Comparison of ENCODE assay signal across 11 mouse cellular contexts in the genomic region with DNA sequence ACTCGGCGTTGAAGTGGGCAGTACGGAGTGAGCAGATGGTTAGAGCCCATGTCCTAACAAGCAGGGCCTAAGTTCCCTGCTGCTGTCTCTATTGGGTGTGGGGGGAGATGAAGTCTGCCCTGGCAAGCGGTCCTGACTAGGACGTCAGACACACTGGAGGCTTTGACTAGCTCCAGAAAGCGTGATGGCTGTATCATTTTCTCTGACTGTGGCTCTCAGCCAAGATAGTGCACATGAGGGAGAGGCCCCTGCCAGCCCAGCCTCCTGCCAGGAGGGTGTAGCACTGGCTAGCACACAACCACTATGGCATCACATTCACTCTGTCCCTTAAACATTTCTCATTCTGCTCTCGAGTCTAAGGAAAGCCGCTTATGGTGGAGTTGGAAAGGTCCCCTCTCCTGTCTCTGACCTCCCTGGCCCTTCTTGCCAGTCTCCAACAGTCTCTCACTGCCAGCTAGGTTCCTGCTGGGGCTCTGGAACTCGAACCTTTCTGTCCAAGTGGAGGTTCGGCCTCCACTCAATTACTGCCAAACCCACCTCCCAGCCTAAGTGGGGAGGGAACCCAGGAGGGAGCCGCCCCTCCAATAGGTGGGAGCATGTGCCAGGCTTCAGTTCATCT. TPM values are rescaled to one million over a fixed set of nuclear protein-coding genes. Genes with fewer than 3 reads are reported as not detected.
DNase-seq lines count a peak whose midpoint lies in the region; ATAC-seq lines count a peak whose summit lies in the region.
"Had no signal": no experiment of that assay in that cellular context is flagged by ENCODE, and none has a peak within 500 bp of the region (broad histone marks: within the 10 kb centered on the region; RNA-seq: fewer than 3 reads in every experiment).

No protein-coding gene starts in this region.

- DNase-seq in cerebellum, postnatal 36 days: no peak
- DNase-seq in limb, embryonic 10.5 days (ENCODE audit: low spot score): no peak
- DNase-seq in layer of hippocampus, adult 8-10 months (ENCODE audit: low spot score in 2 of 2): peak; percentile 49 to 54
- no peak for DNase-seq in ovary, postnatal 36 days (ENCODE audit: low spot score)
- DNase-seq: liver had no signal

- no peaks in the 10 kb centered on the region for H3K36me3 ChIP-seq in limb, embryonic 12.5 days
- H3K36me3 ChIP-seq in limb, embryonic 10.5 days: no peaks in the 10 kb centered on the region
- no peaks in the 10 kb centered on the region for H3K36me3 ChIP-seq in forebrain, embryonic 12.5 days (replicated peaks)

- H3K27me3 ChIP-seq in limb, embryonic 12.5 days: 0 out of 2 replicates have a peak, but pooled peaks cover 5% of the 10 kb centered on the region
- no peaks in the 10 kb centered on the region for H3K27me3 ChIP-seq in limb, embryonic 10.5 days (ENCODE audit: low read depth, poor library complexity, severe bottlenecking)
- H3K27me3 ChIP-seq in forebrain, embryonic 12.5 days: no peaks in the 10 kb centered on the region

- 79% methylated on average over 11 of the region's 11 CpGs for WGBS in limb, embryonic 12.5 days
- WGBS in limb, embryonic 10.5 days: 86% methylated on average over 11 of the region's 11 CpGs
- 80% methylated on average over 11 of the region's 11 CpGs for WGBS in forebrain, embryonic 12.5 days

- no peaks in the 10 kb centered on the region; the same call in 1 of the 2 replicates for H3K4me1 ChIP-seq in limb, embryonic 12.5 days (replicated peaks)
- H3K4me1 ChIP-seq in limb, embryonic 10.5 days: peaks cover 10% of the 10 kb centered on the region
- H3K4me1 ChIP-seq in forebrain, embryonic 12.5 days: peaks cover 16% of the 10 kb centered on the region

- no peaks in the 10 kb centered on the region for H3K9me3 ChIP-seq in limb, embryonic 12.5 days
- no peaks in the 10 kb centered on the region for H3K9me3 ChIP-seq in limb, embryonic 10.5 days (replicated peaks)
- H3K9me3 ChIP-seq in forebrain, embryonic 12.5 days: no peaks in the 10 kb centered on the region

- no peak overlapping the region for H3K9ac ChIP-seq in limb, embryonic 12.5 days (replicated peaks)
- no peak overlapping the region for H3K9ac ChIP-seq in forebrain, embryonic 12.5 days

- H3K4me3 ChIP-seq in limb, embryonic 12.5 days (replicated peaks): no peak overlapping the region
- H3K4me3 ChIP-seq in limb, embryonic 10.5 days: no peak overlapping the region
- no peak overlapping the region for H3K4me3 ChIP-seq in forebrain, embryonic 12.5 days (replicated peaks)

- H3K4me2 ChIP-seq in limb, embryonic 12.5 days: no peak overlapping the region
- no peak overlapping the region for H3K4me2 ChIP-seq in forebrain, embryonic 12.5 days

- no peak overlapping the region for H3K27ac ChIP-seq in limb, embryonic 12.5 days
- H3K27ac ChIP-seq in limb, embryonic 10.5 days: no peak overlapping the region
- H3K27ac ChIP-seq in forebrain, embryonic 12.5 days: 0 out of 2 replicates have a peak overlapping the region, but pooled peaks have one; percentile 31

- peak; percentile 20; the same call in 1 of the 2 replicates for ATAC-seq in cerebellum, adult (ENCODE audit: insufficient number of reproducible peaks, low FRiP score, low TSS enrichment)
- 0 out of 2 replicates have a peak, but pooled peaks have one; percentile 2 for ATAC-seq in limb, embryonic 12.5 days (ENCODE audit: insufficient number of reproducible peaks, insufficient read depth, low FRiP score, low TSS enrichment, low read depth)
- no peak for ATAC-seq in forebrain, embryonic 12.5 days (ENCODE audit: low FRiP score)
- ATAC-seq in erythroid progenitor cell, adult 5-6 weeks (replicated peaks; ENCODE audit: low FRiP score, poor library complexity, severe bottlenecking): no peak

RNA-seq across cellular contexts. Expression of a gene that starts 11.9 kb away (rescaled TPM):
- polyA plus RNA-seq in limb, embryonic 12.5 days (2016; fragmentation: Nextera tagmentation; extraction: Ambion mirVana): not detected in 2 replicates
- not detected in 2 replicates for polyA plus RNA-seq in limb, embryonic 10.5 days (2016; fragmentation: Nextera tagmentation; extraction: Ambion mirVana)
- polyA plus RNA-seq in forebrain, embryonic 12.5 days (2016; fragmentation: Nextera tagmentation; extraction: Ambion mirVana): not detected in 2 replicates
- total RNA-seq in layer of hippocampus, adult 8-10 months (2022): 1 to 10 TPM in 2 of 4 experiments, under 1 TPM in 2; 0.77 to 1.9 (median 1.3) TPM
- not detected in 2 replicates for total RNA-seq in erythroid progenitor cell, adult 5-6 weeks (2015; ENCODE audit: low replicate concordance)
- total RNA-seq in erythroid progenitor cell, adult 5-6 weeks (2017; ENCODE audit: low replicate concordance): not detected in 2 replicates
- total RNA-seq: gastrocnemius, adult 8-10 months; neutrophil, adult 5-6 weeks had no signal

RNA-seq across cellular contexts. Expression of a gene that starts 32.0 kb away (rescaled TPM):
- 0.24 TPM in 2 replicates for polyA plus RNA-seq in limb, embryonic 12.5 days (2016; fragmentation: Nextera tagmentation; extraction: Ambion mirVana)
- polyA plus RNA-seq in limb, embryonic 10.5 days (2016; fragmentation: Nextera tagmentation; extraction: Ambion mirVana): 0.11 TPM in 1 of 2 replicates, not detected in the other
- polyA plus RNA-seq in forebrain, embryonic 12.5 days (2016; fragmentation: Nextera tagmentation; extraction: Ambion mirVana): 0.11 and 0.82 TPM in 2 replicates
- 10 to 100 TPM; 10.9 to 18.5 (median 12.1) TPM for total RNA-seq in layer of hippocampus, adult 8-10 months (2022)
- 0.36 TPM in 1 of 2 replicates, not detected in the other for total RNA-seq in erythroid progenitor cell, adult 5-6 weeks (2015; ENCODE audit: low replicate concordance)
- total RNA-seq in erythroid progenitor cell, adult 5-6 weeks (2017; ENCODE audit: low replicate concordance): not detected in 2 replicates
- total RNA-seq: gastrocnemius, adult 8-10 months had no signal

RNA-seq across cellular contexts. Expression of a gene that starts 41.9 kb away (rescaled TPM):
- polyA plus RNA-seq in limb, embryonic 12.5 days (2016; fragmentation: Nextera tagmentation; extraction: Ambion mirVana): 55.0 and 59.3 TPM in 2 replicates
- 46.5 and 51.5 TPM in 2 replicates for polyA plus RNA-seq in limb, embryonic 10.5 days (2016; fragmentation: Nextera tagmentation; extraction: Ambion mirVana)
- 48.4 and 52.2 TPM in 2 replicates for polyA plus RNA-seq in forebrain, embryonic 12.5 days (2016; fragmentation: Nextera tagmentation; extraction: Ambion mirVana)
- total RNA-seq in layer of hippocampus, adult 8-10 months (2022): 10 to 100 TPM; 32.5 to 38.2 (median 35.5) TPM
- 9.2 and 9.7 TPM in 2 replicates for total RNA-seq in erythroid progenitor cell, adult 5-6 weeks (2015; ENCODE audit: low replicate concordance)
- total RNA-seq in erythroid progenitor cell, adult 5-6 weeks (2017; ENCODE audit: low replicate concordance): 7.6 and 12.3 TPM in 2 replicates

RNA-seq across cellular contexts. Expression of a gene that starts 43.9 kb away (rescaled TPM):
- 294 and 305 TPM in 2 replicates for polyA plus RNA-seq in limb, embryonic 12.5 days (2016; fragmentation: Nextera tagmentation; extraction: Ambion mirVana)
- 296 and 308 TPM in 2 replicates for polyA plus RNA-seq in limb, embryonic 10.5 days (2016; fragmentation: Nextera tagmentation; extraction: Ambion mirVana)
- 266 and 279 TPM in 2 replicates for polyA plus RNA-seq in forebrain, embryonic 12.5 days (2016; fragmentation: Nextera tagmentation; extraction: Ambion mirVana)
- total RNA-seq in layer of hippocampus, adult 8-10 months (2022): 100 to 1,000 TPM in 3 of 4 experiments, 10 to 100 TPM in 1; 91.5 to 133 (median 110) TPM
- 102 and 149 TPM in 2 replicates for total RNA-seq in erythroid progenitor cell, adult 5-6 weeks (2015; ENCODE audit: low replicate concordance)
- 107 and 121 TPM in 2 replicates for total RNA-seq in erythroid progenitor cell, adult 5-6 weeks (2017; ENCODE audit: low replicate concordance)

Comparison
In these comparisons a context has a peak if more than half of its experiments do, and no peak if none do; other contexts are left out.
1. ATAC-seq: peak in cerebellum, adult (single experiment) and limb, embryonic 12.5 days (single experiment); none in forebrain, embryonic 12.5 days (single experiment) and erythroid progenitor cell, adult 5-6 weeks (single experiment).
2. DNase-seq: peak in layer of hippocampus, adult 8-10 months (2 of 2); none in cerebellum, postnatal 36 days (0 of 2), limb, embryonic 10.5 days (single experiment) and ovary, postnatal 36 days (single experiment).